ENCODE assay signal across 9 mouse cellular contexts in genomic region chr7:51972252-51972855, GRCm38 (mm10). TPM values are rescaled to one million over a fixed set of nuclear protein-coding genes. Genes with fewer than 3 reads are reported as not detected.
DNase-seq lines count a peak whose midpoint lies in the region; ATAC-seq and TF ChIP-seq lines count a peak whose summit lies in the region.
"Had no signal": no experiment of that assay in that cellular context is flagged by ENCODE, and none has a peak within 500 bp of the region (broad histone marks: within the 10 kb centered on the region; RNA-seq: fewer than 3 reads in every experiment).

No protein-coding gene starts in this region.

- no peak for TF ChIP-seq POLR2A in lung, adult 2 months (IDR thresholded peaks at IDR 0.05; ENCODE audit: borderline replicate concordance, extremely low read depth, low read depth, low read length)

- intact Hi-C loops in left cerebral cortex, postnatal 36 days (cut with DNase I): loop anchor here (5.0 to 10.0 kb wide), 3 partner anchors 108 to 465 kb away; partner anchors contain the start of genes Fancf, Gas2 and Slc17a6

- peak; percentile 17 for DNase-seq in lung, adult 2 months
- DNase-seq in lung, adult 18-20 months: no peak
- DNase-seq in brain, adult 2 months (ENCODE audit: low read depth, low spot score): peak; percentile 85
- peak; percentile 44 for DNase-seq in hindlimb bud, embryonic 11.5 days (ENCODE audit: extremely low spot score, low read depth, low spot score)
- peak; percentile 23 to 57 for DNase-seq in left cerebral cortex, postnatal 36 days (ENCODE audit: low spot score in 2 of 2)
- peak; percentile 84 for DNase-seq in midbrain, postnatal 0 days (ENCODE audit: low spot score)
- peak; percentile 58 for DNase-seq in testis, postnatal 10 days (ENCODE audit: low spot score)

- peak; percentile 43; the same call in 1 of the 2 replicates for TF ChIP-seq CTCF in lung, adult 2 months (IDR thresholded peaks at IDR 0.05; ENCODE audit: insufficient read depth, low read length)
- peak; percentile 94 for TF ChIP-seq CTCF in midbrain, postnatal 0 days (IDR thresholded peaks at IDR 0.05)

- H3K4me1 ChIP-seq in lung, adult 2 months (ENCODE audit: control insufficient read depth, insufficient read depth, low read length): no peaks in the 10 kb centered on the region
- H3K4me1 ChIP-seq in midbrain, postnatal 0 days (ENCODE audit: insufficient read depth, low read length): no peaks in the 10 kb centered on the region
- H3K4me1 ChIP-seq: lung, embryonic 15.5 days had no signal

- ATAC-seq in erythroblast, adult 5-6 weeks (replicated peaks; ENCODE audit: low FRiP score, poor library complexity, severe bottlenecking): peak; percentile 79; the same call in 1 of the 2 replicates
- ATAC-seq in midbrain, postnatal 0 days (ENCODE audit: low FRiP score): peak; percentile 49; the same call in 1 of the 2 replicates

- H3K36me3 ChIP-seq in midbrain, postnatal 0 days (ENCODE audit: insufficient read depth, low read length): no peaks in the 10 kb centered on the region
- H3K36me3 ChIP-seq: lung, embryonic 15.5 days had no signal

- H3K9me3 ChIP-seq in midbrain, postnatal 0 days (ENCODE audit: low read length): no peaks in the 10 kb centered on the region
- H3K9me3 ChIP-seq: lung, embryonic 15.5 days had no signal

- H3K27ac ChIP-seq in midbrain, postnatal 0 days (ENCODE audit: low read depth, low read length): no peak overlapping the region
- H3K27ac ChIP-seq: lung, embryonic 15.5 days had no signal

- no peak overlapping the region for H3K4me3 ChIP-seq in lung, adult 2 months (replicated peaks; ENCODE audit: extremely low read depth, low read depth, low read length)
- no peak overlapping the region for H3K4me3 ChIP-seq in midbrain, postnatal 0 days (ENCODE audit: low read depth, low read length)
- H3K4me3 ChIP-seq: lung, embryonic 15.5 days had no signal

- WGBS in lung, adult 2 months: 33% methylated on average over 6 of the region's 6 CpGs
- WGBS in midbrain, postnatal 0 days: 23% methylated on average over 6 of the region's 6 CpGs

- no peak overlapping the region for H3K9ac ChIP-seq in midbrain, postnatal 0 days (replicated peaks; ENCODE audit: low read length, poor library complexity, severe bottlenecking)
- H3K9ac ChIP-seq: lung, embryonic 15.5 days had no signal

- no peak overlapping the region for H3K4me2 ChIP-seq in midbrain, postnatal 0 days (ENCODE audit: low read depth, low read length, poor library complexity, severe bottlenecking)
- H3K4me2 ChIP-seq: lung, embryonic 15.5 days had no signal

- H3K27me3 ChIP-seq in midbrain, postnatal 0 days (ENCODE audit: insufficient read depth, low read length): no peaks in the 10 kb centered on the region
- H3K27me3 ChIP-seq: lung, embryonic 15.5 days had no signal

RNA-seq across cellular contexts. Expression of gene Svip, which starts 33.5 kb away (rescaled TPM):
- 1.8 and 4.0 TPM in 2 replicates for polyA plus RNA-seq in lung, adult 2 months (2012; rRNA removed)
- total RNA-seq in erythroblast, adult 5-6 weeks (2015; ENCODE audit: low replicate concordance): 17.8 and 19.0 TPM in 2 replicates
- total RNA-seq in erythroblast, adult 5-6 weeks (2017; ENCODE audit: low replicate concordance): 14.6 and 15.2 TPM in 2 replicates
- 10 to 100 TPM; 35.3 to 36.5 TPM for total RNA-seq in left cerebral cortex, postnatal 36 days (2021)
- total RNA-seq in midbrain, postnatal 0 days (2014; rRNA removed): 14.0 and 21.5 TPM in 2 replicates
- 16.8 and 17.7 TPM in 2 replicates for polyA plus RNA-seq in midbrain, postnatal 0 days (2015; fragmentation: Nextera tagmentation; extraction: Ambion mirVana)

RNA-seq across cellular contexts. Expression of gene 1700015G11Rik, which starts 43.2 kb away (rescaled TPM):
- not detected in 2 replicates for polyA plus RNA-seq in lung, adult 2 months (2012; rRNA removed)
- not detected in 2 replicates for total RNA-seq in erythroblast, adult 5-6 weeks (2015; ENCODE audit: low replicate concordance)
- not detected in 2 replicates for total RNA-seq in erythroblast, adult 5-6 weeks (2017; ENCODE audit: low replicate concordance)
- total RNA-seq in left cerebral cortex, postnatal 36 days (2021): not detected
- total RNA-seq in midbrain, postnatal 0 days (2014; rRNA removed): not detected in 2 replicates
- not detected in 2 replicates for polyA plus RNA-seq in midbrain, postnatal 0 days (2015; fragmentation: Nextera tagmentation; extraction: Ambion mirVana)
- polyA plus RNA-seq: lung, embryonic 15.5 days had no signal

Comparison
In these comparisons a context has a peak if more than half of its experiments do, and no peak if none do; other contexts are left out.
1. DNase-seq: peak in lung, adult 2 months (single experiment), brain, adult 2 months (single experiment), hindlimb bud, embryonic 11.5 days (single experiment), left cerebral cortex, postnatal 36 days (2 of 2), midbrain, postnatal 0 days (single experiment) and testis, postnatal 10 days (single experiment); none in lung, adult 18-20 months (0 of 2).